Mouse (Mus musculus): ENCODE results near the gene Mrpl48. TPM values are rescaled to one million over a fixed set of nuclear protein-coding genes. Genes with fewer than 3 reads are reported as not detected.

Mrpl48 gene
- total RNA-seq, 2 experiments from 2014 or later, result 70.4 to 74.7 TPM

- no peak for DNase-seq (ENCODE audit: low spot score in 2 of 2)
Observed at GRCm38 (mm10) chr7:100497982-100498381, 110.1 kb downstream of the Mrpl48 start.

- DNase-seq (ENCODE audit: low spot score in 2 of 2), result no peak
Observed at GRCm38 (mm10) chr7:100497402-100497801, 110.7 kb downstream of the Mrpl48 start.

- no peak for DNase-seq (ENCODE audit: low spot score in 2 of 2)
Observed at GRCm38 (mm10) chr7:100496791-100497190, 111.3 kb downstream of the Mrpl48 start.

DNA sequence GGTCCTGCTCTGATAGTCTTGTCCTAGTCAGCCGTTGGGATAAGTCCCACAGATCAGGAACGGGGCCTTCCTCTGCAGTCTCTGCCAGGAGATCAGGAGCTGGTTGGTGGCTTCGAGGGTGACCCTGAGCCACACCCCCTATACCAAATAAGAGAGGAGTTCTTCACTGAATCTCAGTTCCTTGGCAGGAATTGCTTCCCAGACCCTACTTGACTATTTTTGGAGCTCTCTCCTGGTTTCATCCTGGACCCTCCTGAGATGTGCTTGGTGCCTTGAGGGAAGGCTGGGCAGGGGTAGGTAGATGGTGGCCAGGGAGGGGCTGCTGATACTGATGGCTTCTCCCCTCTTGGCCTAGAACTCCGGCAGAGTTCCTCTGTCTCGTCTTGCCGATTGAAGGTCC is 111.7 kb downstream of the Mrpl48 start:
- DNase-seq (ENCODE audit: low spot score in 2 of 2), result no peak

Other genes starting within 250 kb of the Mrpl48 start
- gene C2cd3, start 236.1 kb downstream of the Mrpl48 start, total RNA-seq (2021), result 10 to 100 TPM; 23.4 to 24.4 TPM
- gene Ppme1, start 236.0 kb downstream of the Mrpl48 start, total RNA-seq (2021), result 100 to 1,000 TPM; 145 to 146 TPM
- gene Ucp3, start 135.3 kb downstream of the Mrpl48 start, total RNA-seq (2021), result 1 to 10 TPM; 1.9 to 2.8 TPM
- 10 to 100 TPM; 60.5 to 73.3 TPM for gene Ucp2, start 115.0 kb downstream of the Mrpl48 start, total RNA-seq (2021)
- under 1 TPM; 0.36 to 0.77 TPM for gene Dnajb13, start 93.3 kb downstream of the Mrpl48 start, total RNA-seq (2021)
- 1 to 10 TPM; 8.0 TPM for gene Coa4, start 71.2 kb downstream of the Mrpl48 start, total RNA-seq (2021)
- gene Rab6a, start 891 bp downstream of the Mrpl48 start, total RNA-seq (2021), result 100 to 1,000 TPM; 373 to 390 TPM
- 100 to 1,000 TPM; 285 to 292 TPM for gene Plekhb1, start 54.1 kb upstream of the Mrpl48 start, total RNA-seq (2021)
- 100 to 1,000 TPM; 217 to 233 TPM for gene Fam168a, start 98.3 kb upstream of the Mrpl48 start, total RNA-seq (2021)